Mouse (Mus musculus): ENCODE measurements at regions not wholly inside any gene's neighbourhood (a gene's known extent, or its start where the extent isn't known, plus 50 kb on each side); places are given as distances from the start of the nearest gene placed in this dataset.

- TF ChIP-seq POLR2A (IDR thresholded peaks at IDR 0.05; ENCODE audit: low read depth, low read length) (no peak), CTCF (IDR thresholded peaks at IDR 0.05; ENCODE audit: extremely low read depth, insufficient read depth, insufficient read length, insufficient replicate concordance) (no peak)
These were observed 103.7 kb upstream of the Tab2 start for GRCm38 (mm10) chr10:8059769-8060168.
